In genomic region chr10:86949886-86950285, GRCm38 (mm10) we compare ENCODE assay signal across 32 mouse cellular contexts.
"Had no signal": no experiment of that assay in that cellular context is flagged by ENCODE, and none has a peak within 500 bp of the region (broad histone marks: within the 10 kb centered on the region; RNA-seq: fewer than 3 reads in every experiment).

No protein-coding gene starts in this region.

- H3K27ac ChIP-seq: heart, embryonic 13.5 days; heart, embryonic 15.5 days; hindbrain, embryonic 10.5 days; hindbrain, embryonic 12.5 days; hindbrain, embryonic 13.5 days; hindbrain, embryonic 14.5 days; hindbrain, embryonic 15.5 days; hindbrain, postnatal 0 days; intestine, embryonic 15.5 days; kidney, embryonic 15.5 days; kidney, postnatal 0 days; layer of hippocampus, adult 2 months; left cerebral cortex, adult 2 months had no signal

- H3K4me3 ChIP-seq: heart, embryonic 13.5 days; heart, embryonic 15.5 days; hindbrain, embryonic 10.5 days; hindbrain, embryonic 12.5 days; hindbrain, embryonic 13.5 days; hindbrain, embryonic 15.5 days; intestine, embryonic 15.5 days; kidney, embryonic 15.5 days; layer of hippocampus, adult 2 months; left cerebral cortex, adult 2 months had no signal

- H3K27me3 ChIP-seq: heart, embryonic 15.5 days; hindbrain, embryonic 12.5 days; hindbrain, embryonic 13.5 days; hindbrain, embryonic 15.5 days; intestine, embryonic 15.5 days; kidney, embryonic 15.5 days had no signal

- H3K9me3 ChIP-seq: heart, embryonic 13.5 days; heart, embryonic 15.5 days; hindbrain, embryonic 10.5 days; hindbrain, embryonic 12.5 days; hindbrain, embryonic 13.5 days; hindbrain, embryonic 15.5 days; intestine, embryonic 15.5 days; kidney, embryonic 15.5 days had no signal

- ATAC-seq: hindbrain, embryonic 16.5 days; hindbrain, postnatal 0 days; inflammation-experienced regulatory T-cells, adult 6 months; intestine, embryonic 15.5 days; intestine, embryonic 16.5 days; intestine, postnatal 0 days had no signal

- H3K36me3 ChIP-seq: heart, embryonic 13.5 days; heart, embryonic 15.5 days; hindbrain, embryonic 10.5 days; hindbrain, embryonic 12.5 days; hindbrain, embryonic 13.5 days; hindbrain, embryonic 15.5 days; intestine, embryonic 15.5 days; kidney, embryonic 15.5 days had no signal

- H3K4me2 ChIP-seq: heart, embryonic 13.5 days; heart, embryonic 15.5 days; hindbrain, embryonic 12.5 days; hindbrain, embryonic 13.5 days; hindbrain, embryonic 14.5 days; hindbrain, embryonic 15.5 days; intestine, embryonic 15.5 days; kidney, embryonic 15.5 days had no signal

- H3K4me1 ChIP-seq: heart, embryonic 13.5 days; hindbrain, embryonic 10.5 days; hindbrain, embryonic 12.5 days; hindbrain, embryonic 13.5 days; hindbrain, embryonic 15.5 days; kidney, embryonic 15.5 days had no signal

- H3K9ac ChIP-seq: heart, embryonic 13.5 days; heart, embryonic 15.5 days; hindbrain, embryonic 12.5 days; hindbrain, embryonic 13.5 days; hindbrain, embryonic 14.5 days; hindbrain, embryonic 15.5 days; intestine, embryonic 15.5 days; kidney, embryonic 15.5 days had no signal

- DNase-seq: heart, postnatal 10 days; heart, postnatal 14 days; heart, postnatal 36 days; kidney, adult 11 months; kidney, adult 18-20 months; kidney, adult 2 months; kidney, adult 8-10 months; kidney, adult 9 months; kidney, postnatal 10 days; kidney, postnatal 14 days; kidney, postnatal 25 days; kidney, postnatal 36 days; kidney, postnatal 4 days; layer of hippocampus, adult 9-11 months; layer of hippocampus, postnatal 36 days had no signal
